Mouse (Mus musculus): ENCODE measurements at regions not wholly inside any gene's neighbourhood (a gene's known extent, or its start where the extent isn't known, plus 50 kb on each side); places are given as distances from the start of the nearest gene placed in this dataset.

- DNase-seq (ENCODE audit: low spot score in 2 of 2): no peak
These were observed 54.0 kb upstream of the Jade2 start for GRCm38 (mm10) chr11:51911481-51911880.

GRCm38 (mm10) chr11:51915656-51916032 is 51.8 kb upstream of the Cdkn2aipnl start:
- no peak for DNase-seq (ENCODE audit: low spot score in 2 of 2)

GRCm38 (mm10) chr11:51916033-51916929 is 51.2 kb upstream of the Cdkn2aipnl start:
- DNase-seq (ENCODE audit: low spot score in 2 of 2): peak; percentile 61 to 76
